Mouse (Mus musculus) cerebellum, adult 9-11 months (tissue): ENCODE results near the gene Slc26a3.

Experiments
- DNase-seq: peaks from one replicate; pipeline ENCODE4 v3.0.0; 2022

The Slc26a3 gene

DNA sequence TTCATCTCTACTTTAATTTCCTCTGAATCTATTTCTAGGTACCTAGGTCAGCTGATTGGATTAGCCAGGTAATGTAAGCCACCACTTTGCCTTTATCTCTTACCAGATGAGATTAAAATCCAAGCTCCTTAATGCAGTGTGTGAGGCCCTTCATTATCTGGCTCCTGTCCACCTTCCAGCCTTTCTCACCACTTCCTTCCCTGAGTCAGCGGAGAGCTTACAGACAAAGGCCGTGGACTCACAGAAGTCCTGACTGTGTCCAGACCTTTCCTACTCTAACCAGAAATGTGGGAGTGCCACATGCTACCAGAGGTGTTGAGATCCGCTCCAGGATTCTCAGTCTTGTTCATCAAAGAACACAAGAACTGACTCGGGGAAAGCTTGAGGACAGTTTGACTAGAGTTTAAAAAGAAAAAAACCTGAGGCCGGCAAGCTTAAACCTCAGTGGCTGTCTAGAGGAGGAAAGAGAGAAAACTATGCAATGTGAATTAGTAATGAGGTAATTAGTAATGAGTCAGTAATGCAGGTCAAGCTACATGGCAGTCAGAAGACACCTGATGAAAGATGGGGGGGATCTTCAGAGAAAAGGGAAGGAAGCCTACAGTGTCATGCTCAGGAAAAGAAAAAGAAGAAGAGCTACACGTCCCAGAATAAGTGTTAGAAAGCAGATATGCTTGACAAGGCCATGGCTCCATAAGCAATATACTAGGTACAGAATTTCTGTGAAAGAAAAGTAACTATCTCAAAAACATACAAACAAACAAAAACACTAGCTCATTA lies 123.2 kb downstream of the Slc26a3 start:
- no peak for DNase-seq

GRCm38 (mm10) chr12:31520119-31520518 lies 129.4 kb downstream of the Slc26a3 start:
- no peak for DNase-seq

DNA sequence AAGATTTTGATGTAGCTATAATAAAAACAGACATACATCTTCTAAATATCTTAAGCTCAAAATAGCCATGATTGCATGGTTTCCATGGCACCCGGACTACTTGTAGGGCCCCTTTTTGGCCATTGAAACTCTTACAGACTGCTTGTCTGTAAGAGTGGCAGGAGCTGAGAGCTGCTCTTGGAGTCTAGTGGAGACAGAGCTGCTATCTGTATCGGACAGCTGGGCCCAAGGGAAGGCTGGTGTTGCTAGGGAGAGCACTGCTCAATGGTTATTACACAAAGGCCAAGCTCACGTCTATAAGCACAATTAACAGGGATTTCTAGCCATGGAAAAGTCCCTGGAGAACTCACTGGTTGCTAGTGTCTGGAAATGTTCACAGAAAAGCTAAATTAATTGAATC lies 130.7 kb downstream of the Slc26a3 start:
- DNase-seq, result no peak
